ENCODE assay signal across 8 mouse cellular contexts in genomic region chr4:134557626-134558249, GRCm38 (mm10). TPM values are rescaled to one million over a fixed set of nuclear protein-coding genes. Genes with fewer than 3 reads are reported as not detected.
DNase-seq lines count a peak whose midpoint lies in the region; ATAC-seq lines count a peak whose summit lies in the region.

No protein-coding gene starts in this region.

- WGBS in limb, embryonic 15.5 days, result 10% methylated on average over 16 of the region's 16 CpGs

- intact Hi-C loops in heart, postnatal 10 days (cut with DNase I), result no loop called here

- H3K9ac ChIP-seq in limb, embryonic 15.5 days, result no peak overlapping the region

- no peak overlapping the region for H3K4me3 ChIP-seq in limb, embryonic 15.5 days

- no peaks in the 10 kb centered on the region for H3K27me3 ChIP-seq in limb, embryonic 15.5 days

- H3K36me3 ChIP-seq in limb, embryonic 15.5 days, result no peaks in the 10 kb centered on the region

- no peak for ATAC-seq in limb, embryonic 15.5 days (ENCODE audit: insufficient number of reproducible peaks, low FRiP score, low TSS enrichment, low read depth)

- no peak overlapping the region for H3K4me2 ChIP-seq in limb, embryonic 15.5 days

- H3K9me3 ChIP-seq in limb, embryonic 15.5 days, result no peaks in the 10 kb centered on the region

- peak; percentile 42 to 43 for DNase-seq in heart, adult 18-20 months
- DNase-seq in heart, postnatal 10 days, result no peak
- peak; percentile 42 for DNase-seq in thymus, postnatal 4 days
- DNase-seq in thymus, adult 18-20 months, result no peak
- DNase-seq in urinary bladder, postnatal 4 days (ENCODE audit: low spot score in 2 of 2), result no peak
- no peak for DNase-seq in thymus, postnatal 10 days (ENCODE audit: low spot score in 2 of 2)
- DNase-seq in kidney, postnatal 25 days, result no peak

- peak overlapping the region; percentile 61 for H3K27ac ChIP-seq in limb, embryonic 15.5 days

- H3K4me1 ChIP-seq in limb, embryonic 15.5 days, result peaks cover 14% of the 10 kb centered on the region

RNA-seq across cellular contexts. Expression of gene Selenon, which starts 5.8 kb away (rescaled TPM):
- total RNA-seq in heart, adult 18-20 months (2021), result 10 to 100 TPM; 16.8 to 17.0 TPM
- 10 to 100 TPM; 38.2 to 45.2 TPM for total RNA-seq in heart, postnatal 10 days (2021)
- 17.2 and 21.9 TPM in 2 replicates for polyA plus RNA-seq in limb, embryonic 15.5 days (2015; fragmentation: Nextera tagmentation; extraction: Ambion mirVana)

RNA-seq across cellular contexts. Expression of gene Mtfr1l, which starts 22.6 kb away (rescaled TPM):
- 100 to 1,000 TPM; 184 to 217 TPM for total RNA-seq in heart, adult 18-20 months (2021)
- total RNA-seq in heart, postnatal 10 days (2021), result 100 to 1,000 TPM; 159 to 165 TPM
- polyA plus RNA-seq in limb, embryonic 15.5 days (2015; fragmentation: Nextera tagmentation; extraction: Ambion mirVana), result 105 and 114 TPM in 2 replicates

RNA-seq across cellular contexts. Expression of gene Aunip, which starts 46.9 kb away (rescaled TPM):
- total RNA-seq in heart, adult 18-20 months (2021), result under 1 TPM in 1 of 2 experiments, not detected in 1; 0.36 TPM
- total RNA-seq in heart, postnatal 10 days (2021), result 1 to 10 TPM in 1 of 2 experiments, under 1 TPM in 1; 0.60 to 1.1 TPM
- 8.9 and 12.1 TPM in 2 replicates for polyA plus RNA-seq in limb, embryonic 15.5 days (2015; fragmentation: Nextera tagmentation; extraction: Ambion mirVana)

Comparison
In these comparisons a context has a peak if more than half of its experiments do, and no peak if none do; other contexts are left out.
1. DNase-seq: peak in heart, adult 18-20 months (2 of 2) and thymus, postnatal 4 days (single experiment); none in heart, postnatal 10 days (0 of 2), thymus, adult 18-20 months (0 of 2), urinary bladder, postnatal 4 days (0 of 2), thymus, postnatal 10 days (0 of 2) and kidney, postnatal 25 days (0 of 2).